In genomic region chr10:90003980-90004729, GRCm38 (mm10) we compare ENCODE assay signal across 27 mouse cellular contexts.
DNase-seq lines count a peak whose midpoint lies in the region; ATAC-seq and TF ChIP-seq lines count a peak whose summit lies in the region.
"Had no signal": no experiment of that assay in that cellular context is flagged by ENCODE, and none has a peak within 500 bp of the region (broad histone marks: within the 10 kb centered on the region; RNA-seq: fewer than 3 reads in every experiment).

No protein-coding gene starts in this region.

- H3K4me2 ChIP-seq in hindbrain, embryonic 13.5 days: no peak overlapping the region
- no peak overlapping the region for H3K4me2 ChIP-seq in hindbrain, embryonic 16.5 days (ENCODE audit: low read length)
- H3K4me2 ChIP-seq in forebrain, postnatal 0 days (ENCODE audit: low read depth): no peak overlapping the region
- H3K4me2 ChIP-seq in midbrain, postnatal 0 days (ENCODE audit: low read depth, low read length, poor library complexity, severe bottlenecking): 0 out of 2 replicates have a peak overlapping the region, but pooled peaks have one; percentile 6
- H3K4me2 ChIP-seq: embryonic facial prominence, embryonic 12.5 days; heart, embryonic 12.5 days; kidney, embryonic 15.5 days; limb, embryonic 13.5 days; liver, embryonic 11.5 days; lung, embryonic 15.5 days; neural tube, embryonic 13.5 days had no signal

- no peaks in the 10 kb centered on the region for H3K4me1 ChIP-seq in hindbrain, embryonic 13.5 days (replicated peaks)
- no peaks in the 10 kb centered on the region for H3K4me1 ChIP-seq in hindbrain, embryonic 16.5 days (ENCODE audit: control insufficient read depth, insufficient read depth, low read depth, low read length)
- H3K4me1 ChIP-seq in forebrain, postnatal 0 days (ENCODE audit: insufficient read depth): 0 out of 2 replicates have a peak, but pooled peaks cover 5% of the 10 kb centered on the region
- H3K4me1 ChIP-seq in midbrain, postnatal 0 days (ENCODE audit: insufficient read depth, low read length): no peaks in the 10 kb centered on the region
- H3K4me1 ChIP-seq: embryonic facial prominence, embryonic 12.5 days; heart, embryonic 12.5 days; kidney, embryonic 15.5 days; limb, embryonic 13.5 days; lung, embryonic 15.5 days; neural tube, embryonic 13.5 days had no signal

- H3K9ac ChIP-seq in hindbrain, embryonic 13.5 days: no peak overlapping the region
- no peak overlapping the region for H3K9ac ChIP-seq in hindbrain, embryonic 16.5 days (ENCODE audit: low read depth, low read length)
- peak overlapping the region; percentile 25; the same call in 1 of the 2 replicates for H3K9ac ChIP-seq in forebrain, postnatal 0 days
- H3K9ac ChIP-seq in midbrain, postnatal 0 days (replicated peaks; ENCODE audit: low read length, poor library complexity, severe bottlenecking): no peak overlapping the region
- H3K9ac ChIP-seq: embryonic facial prominence, embryonic 12.5 days; heart, embryonic 12.5 days; kidney, embryonic 15.5 days; limb, embryonic 13.5 days; lung, embryonic 15.5 days; neural tube, embryonic 13.5 days had no signal

- no peaks in the 10 kb centered on the region for H3K36me3 ChIP-seq in hindbrain, embryonic 13.5 days
- no peaks in the 10 kb centered on the region for H3K36me3 ChIP-seq in hindbrain, embryonic 16.5 days (ENCODE audit: control insufficient read depth, insufficient read depth, low read length)
- no peaks in the 10 kb centered on the region for H3K36me3 ChIP-seq in forebrain, postnatal 0 days (ENCODE audit: insufficient read depth)
- no peaks in the 10 kb centered on the region for H3K36me3 ChIP-seq in midbrain, postnatal 0 days (ENCODE audit: insufficient read depth, low read length)
- H3K36me3 ChIP-seq: embryonic facial prominence, embryonic 12.5 days; heart, embryonic 12.5 days; kidney, embryonic 15.5 days; limb, embryonic 13.5 days; lung, embryonic 15.5 days; neural tube, embryonic 13.5 days had no signal

- 64% methylated on average over 3 of the region's 3 CpGs for WGBS in hindbrain, embryonic 13.5 days
- WGBS in hindbrain, embryonic 16.5 days: 60% methylated on average over 3 of the region's 3 CpGs
- WGBS in forebrain, postnatal 0 days: 22% methylated on average over 3 of the region's 3 CpGs
- 24% methylated on average over 3 of the region's 3 CpGs for WGBS in midbrain, postnatal 0 days

- H3K4me3 ChIP-seq in hindbrain, embryonic 13.5 days: no peak overlapping the region
- H3K4me3 ChIP-seq in hindbrain, embryonic 16.5 days (ENCODE audit: low read length): no peak overlapping the region
- H3K4me3 ChIP-seq in forebrain, postnatal 0 days (ENCODE audit: low read depth, low read length): no peak overlapping the region
- no peak overlapping the region for H3K4me3 ChIP-seq in midbrain, postnatal 0 days (ENCODE audit: low read depth, low read length)
- H3K4me3 ChIP-seq: embryonic facial prominence, embryonic 12.5 days; heart, adult 2 months; heart, embryonic 12.5 days; kidney, embryonic 15.5 days; layer of hippocampus, adult 2 months; left cerebral cortex, adult 2 months; limb, embryonic 13.5 days; lung, embryonic 15.5 days; neural tube, embryonic 13.5 days had no signal

- ATAC-seq in hindbrain, embryonic 13.5 days (ENCODE audit: low FRiP score): no peak
- no peak for ATAC-seq in hindbrain, embryonic 16.5 days
- peak; percentile 79 for ATAC-seq in forebrain, postnatal 0 days
- no peak for ATAC-seq in midbrain, postnatal 0 days (ENCODE audit: low FRiP score)
- no peak for ATAC-seq in CD4-positive, CD25-positive, alpha-beta regulatory T cell, adult 4 months

- no peaks in the 10 kb centered on the region for H3K9me3 ChIP-seq in hindbrain, embryonic 13.5 days
- H3K9me3 ChIP-seq in hindbrain, embryonic 16.5 days (ENCODE audit: control insufficient read depth, low read length): no peaks in the 10 kb centered on the region
- H3K9me3 ChIP-seq in forebrain, postnatal 0 days (ENCODE audit: low read length): no peaks in the 10 kb centered on the region
- H3K9me3 ChIP-seq in midbrain, postnatal 0 days (ENCODE audit: low read length): no peaks in the 10 kb centered on the region
- H3K9me3 ChIP-seq: embryonic facial prominence, embryonic 12.5 days; heart, embryonic 12.5 days; kidney, embryonic 15.5 days; limb, embryonic 13.5 days; lung, embryonic 15.5 days; neural tube, embryonic 13.5 days had no signal

- TF ChIP-seq CTCF in forebrain, postnatal 0 days (IDR thresholded peaks at IDR 0.05; ENCODE audit: low read depth): no peak
- no peak for TF ChIP-seq CTCF in midbrain, postnatal 0 days (IDR thresholded peaks at IDR 0.05)

- H3K27ac ChIP-seq in hindbrain, embryonic 13.5 days: 0 out of 2 replicates have a peak overlapping the region, but pooled peaks have one; percentile 12
- H3K27ac ChIP-seq in hindbrain, embryonic 16.5 days (ENCODE audit: low read depth, low read length): no peak overlapping the region
- peak overlapping the region; percentile 81 for H3K27ac ChIP-seq in forebrain, postnatal 0 days (ENCODE audit: low read depth, low read length)
- H3K27ac ChIP-seq in midbrain, postnatal 0 days (ENCODE audit: low read depth, low read length): no peak overlapping the region
- H3K27ac ChIP-seq: embryonic facial prominence, embryonic 12.5 days; heart, adult 2 months; kidney, embryonic 15.5 days; layer of hippocampus, adult 2 months; left cerebral cortex, adult 2 months; limb, embryonic 13.5 days; lung, embryonic 15.5 days; neural tube, embryonic 13.5 days had no signal

- peak; percentile 6 for DNase-seq in retina, postnatal 1 day
- DNase-seq in retina, embryonic 14.5 days (ENCODE audit: low spot score): no peak
- DNase-seq in forebrain, postnatal 0 days: peak; percentile 57
- DNase-seq in midbrain, postnatal 0 days (ENCODE audit: low spot score): no peak
- no peak for DNase-seq in lung, postnatal 25 days (ENCODE audit: low spot score)
- DNase-seq: adrenal gland, postnatal 10 days; cerebellum, adult 8-10 months; cerebellum, postnatal 25 days; heart, adult 2 months; heart, postnatal 4 days; kidney, adult 18-20 months; kidney, postnatal 36 days; lung, postnatal 36 days; right cerebral cortex, postnatal 14 days; thymus, postnatal 4 days had no signal

- H3K27me3 ChIP-seq in hindbrain, embryonic 13.5 days: no peaks in the 10 kb centered on the region
- no peaks in the 10 kb centered on the region for H3K27me3 ChIP-seq in hindbrain, embryonic 16.5 days (replicated peaks; ENCODE audit: control insufficient read depth, insufficient read depth, low read length)
- H3K27me3 ChIP-seq in forebrain, postnatal 0 days (ENCODE audit: insufficient read depth, low read length): no peaks in the 10 kb centered on the region
- H3K27me3 ChIP-seq in midbrain, postnatal 0 days (ENCODE audit: insufficient read depth, low read length): no peaks in the 10 kb centered on the region
- H3K27me3 ChIP-seq: embryonic facial prominence, embryonic 12.5 days; heart, embryonic 12.5 days; kidney, embryonic 15.5 days; limb, embryonic 13.5 days; lung, embryonic 15.5 days; neural tube, embryonic 13.5 days had no signal

Comparison
In these comparisons a context has a peak if more than half of its experiments do, and no peak if none do; other contexts are left out.
1. H3K27ac ChIP-seq: peak in hindbrain, embryonic 13.5 days (single experiment) and forebrain, postnatal 0 days (single experiment); none in hindbrain, embryonic 16.5 days (single experiment) and midbrain, postnatal 0 days (single experiment).
2. DNase-seq: peak in retina, postnatal 1 day (single experiment) and forebrain, postnatal 0 days (single experiment); none in retina, embryonic 14.5 days (single experiment), midbrain, postnatal 0 days (single experiment) and lung, postnatal 25 days (single experiment).